In the genomic region with DNA sequence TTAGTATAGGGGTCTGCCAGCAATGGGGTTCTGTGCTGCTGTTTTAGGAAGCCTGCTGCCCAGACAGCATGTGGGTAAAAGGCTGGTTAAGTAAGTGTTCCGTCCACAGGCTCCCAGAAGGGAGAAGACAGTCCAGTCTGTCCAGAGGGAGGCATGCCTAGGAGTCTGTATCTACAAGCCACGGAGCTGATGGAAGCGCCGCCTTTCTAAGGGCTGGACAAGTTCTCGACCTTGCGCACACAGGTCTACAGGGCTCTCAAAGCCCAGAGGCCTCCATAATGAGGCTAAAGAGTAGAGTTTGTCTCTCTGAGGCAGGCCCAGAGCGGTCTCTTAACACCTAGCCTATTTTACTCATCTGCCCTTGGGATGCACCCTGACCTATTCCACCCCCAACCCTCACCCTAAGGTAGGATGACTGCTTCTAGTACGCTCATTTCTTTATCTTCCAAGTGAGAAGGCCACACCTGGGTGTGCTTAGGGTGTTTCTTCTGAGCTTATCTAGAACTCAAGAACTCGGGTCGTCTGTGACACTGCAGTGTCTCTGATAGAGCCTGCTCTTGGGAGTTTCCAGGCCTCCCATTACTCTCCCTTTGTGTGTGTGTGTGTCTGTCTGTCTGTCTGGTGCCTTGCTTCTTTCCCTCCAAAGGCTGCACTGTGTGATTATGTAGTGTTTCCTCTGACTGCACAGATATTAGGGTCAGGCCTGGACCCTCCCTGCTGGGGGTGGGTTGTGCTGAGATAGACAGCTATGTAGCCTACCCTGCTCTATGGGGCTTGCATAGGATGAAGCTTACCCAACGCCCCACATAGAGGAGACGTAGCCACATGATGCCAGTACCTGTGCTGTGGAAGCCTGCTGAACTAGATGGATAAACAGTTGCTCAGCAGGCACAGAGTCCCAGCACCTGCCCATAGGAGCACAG, we compare ENCODE assay signal across 12 mouse cellular contexts. TPM values are rescaled to one million over a fixed set of nuclear protein-coding genes. Genes with fewer than 3 reads are reported as not detected.
A peak's percentile ranks its signal among the peaks of the same experiment; 100 is the strongest.
DNase-seq lines count a peak whose midpoint lies in the region; ATAC-seq and TF ChIP-seq lines count a peak whose summit lies in the region.
"Had no signal": no experiment of that assay in that cellular context is flagged by ENCODE, and none has a peak within 500 bp of the region (broad histone marks: within the 10 kb centered on the region; RNA-seq: fewer than 3 reads in every experiment).

No protein-coding gene starts in this region.

- TF ChIP-seq CTCF in hindbrain, postnatal 0 days (IDR thresholded peaks at IDR 0.05; ENCODE audit: low read depth) = no peak

- peaks cover 34% of the 10 kb centered on the region for H3K36me3 ChIP-seq in hindbrain, embryonic 10.5 days
- no peaks in the 10 kb centered on the region for H3K36me3 ChIP-seq in hindbrain, postnatal 0 days (ENCODE audit: insufficient read depth, low read length)
- H3K36me3 ChIP-seq in erythroblast, embryonic 14.5 days (ENCODE audit: control insufficient read depth) = peaks cover 100% of the 10 kb centered on the region

- no peak overlapping the region for H3K4me2 ChIP-seq in hindbrain, postnatal 0 days (ENCODE audit: low read depth, low read length)

- no peaks in the 10 kb centered on the region for H3K9me3 ChIP-seq in hindbrain, embryonic 10.5 days
- no peaks in the 10 kb centered on the region for H3K9me3 ChIP-seq in hindbrain, postnatal 0 days (ENCODE audit: low read length)
- no peaks in the 10 kb centered on the region for H3K9me3 ChIP-seq in erythroblast, embryonic 14.5 days (ENCODE audit: control insufficient read depth, low read length)

- 90% methylated on average over 12 of the region's 12 CpGs for WGBS in hindbrain, embryonic 10.5 days
- 93% methylated on average over 12 of the region's 12 CpGs for WGBS in hindbrain, postnatal 0 days

- peak overlapping the region; percentile 50; the same call in 1 of the 2 replicates for H3K27ac ChIP-seq in hindbrain, embryonic 10.5 days
- H3K27ac ChIP-seq in hindbrain, postnatal 0 days = no peak overlapping the region

- no peak for DNase-seq in hindbrain, embryonic 10.5 days (ENCODE audit: low spot score)
- no peak for DNase-seq in hindbrain, postnatal 0 days (ENCODE audit: low spot score)
- peak; percentile 11 for DNase-seq in adipocyte (ENCODE audit: low spot score)
- DNase-seq in layer of hippocampus, adult 18-20 months (ENCODE audit: low spot score in 2 of 2) = no peak
- DNase-seq in urinary bladder, postnatal 25 days (ENCODE audit: low spot score) = no peak
- no peak for DNase-seq in lung, postnatal 10 days
- DNase-seq: gastrocnemius, postnatal 25 days; heart, postnatal 4 days had no signal

- peaks cover 32% of the 10 kb centered on the region for H3K4me1 ChIP-seq in hindbrain, embryonic 10.5 days (replicated peaks)
- peaks cover 12% of the 10 kb centered on the region; the same call in 1 of the 2 replicates for H3K4me1 ChIP-seq in hindbrain, postnatal 0 days (ENCODE audit: insufficient read depth, low read length)
- H3K4me1 ChIP-seq in erythroblast, embryonic 14.5 days (ENCODE audit: control insufficient read depth) = peaks cover 100% of the 10 kb centered on the region

- no peak for ATAC-seq in hindbrain, postnatal 0 days
- peak; percentile 88 for ATAC-seq in megakaryocyte-erythroid progenitor cell, adult 5-6 weeks (replicated peaks; ENCODE audit: low FRiP score, low TSS enrichment, poor library complexity, severe bottlenecking)

- no peak overlapping the region for H3K9ac ChIP-seq in hindbrain, postnatal 0 days (replicated peaks; ENCODE audit: low read length)

- H3K4me3 ChIP-seq in hindbrain, embryonic 10.5 days = no peak overlapping the region
- no peak overlapping the region for H3K4me3 ChIP-seq in hindbrain, postnatal 0 days (ENCODE audit: low read length)
- peak overlapping the region; percentile 53 for H3K4me3 ChIP-seq in erythroblast, embryonic 14.5 days (replicated peaks)
- H3K4me3 ChIP-seq: myocyte had no signal

- H3K27me3 ChIP-seq in hindbrain, embryonic 10.5 days (ENCODE audit: insufficient read depth, poor library complexity, severe bottlenecking) = no peaks in the 10 kb centered on the region
- no peaks in the 10 kb centered on the region for H3K27me3 ChIP-seq in hindbrain, postnatal 0 days (ENCODE audit: insufficient read depth, low read length)
- no peaks in the 10 kb centered on the region for H3K27me3 ChIP-seq in erythroblast, embryonic 14.5 days (ENCODE audit: control insufficient read depth)
- H3K27me3 ChIP-seq: CH12.LX had no signal

RNA-seq across cellular contexts. Expression of a gene that starts 8.3 kb away (rescaled TPM):
- 58.1 and 66.3 TPM in 2 replicates for polyA plus RNA-seq in hindbrain, embryonic 10.5 days (2016; fragmentation: Nextera tagmentation; extraction: Ambion mirVana)
- total RNA-seq in hindbrain, postnatal 0 days (2014; rRNA removed) = 191 and 199 TPM in 2 replicates
- 75.7 and 78.5 TPM in 2 replicates for polyA plus RNA-seq in hindbrain, postnatal 0 days (2015; fragmentation: Nextera tagmentation; extraction: Ambion mirVana)
- 11.1 and 15.4 TPM in 2 replicates for polyA plus RNA-seq in erythroblast, embryonic 14.5 days (2012)
- total RNA-seq in megakaryocyte-erythroid progenitor cell, adult 5-6 weeks (2014; fragmentation: Nextera tagmentation) = 46.7 and 50.6 TPM in 2 replicates
- 19.3 and 32.4 TPM in 2 replicates for total RNA-seq in megakaryocyte-erythroid progenitor cell, adult 5-6 weeks (2017)
- 10 to 100 TPM; 35.0 to 37.7 TPM for total RNA-seq in layer of hippocampus, adult 18-20 months (2021)
